Mouse (Mus musculus): ENCODE data around the gene Zfp512b. TPM values are rescaled to one million over a fixed set of nuclear protein-coding genes. Genes with fewer than 3 reads are reported as not detected.

Gene Zfp512b
- total and polyA plus RNA-seq, 3 experiments: 11.0 to 26.8 (median 16.6) TPM

- DNase-seq (ENCODE audit: extremely low read depth): no peak
- Histone ChIP-seq H3K27me3 (replicated peaks) (no peaks in the 10 kb centered on the region), H3K4me1 (ENCODE audit: control insufficient read depth in 1 of 2, insufficient read depth in 2 of 2) (peaks cover 4 to 29% of the 10 kb centered on the region in 2 experiments), H3K36me3 (replicated peaks in 1 of 2; ENCODE audit: control insufficient read depth in 1 of 2, insufficient read depth in 1 of 2, low read length in 1 of 2) (peaks cover 65 to 88% of the 10 kb centered on the region in 2 experiments), H3K4me3 (replicated peaks in 1 of 3; ENCODE audit: low read depth in 2 of 3, low read length in 2 of 3, poor library complexity in 1 of 3) (no peak overlapping the region), H3K4me2 (ENCODE audit: insufficient read depth, low read depth, poor library complexity, severe bottlenecking) (no peak overlapping the region), H3K9ac (ENCODE audit: insufficient read depth, low read depth) (no peak overlapping the region), H3K27ac (ENCODE audit: insufficient read depth, low read depth) (no peak overlapping the region), H3K79me2 (replicated peaks; ENCODE audit: control insufficient read depth, extremely low read depth, insufficient read depth, poor library complexity, severe bottlenecking) (no peaks in the 10 kb centered on the region; the same call in 1 of the 2 replicates), H3K9me3 (replicated peaks; ENCODE audit: low read length) (no peaks in the 10 kb centered on the region)
- TF ChIP-seq TCF12 (IDR thresholded peaks at IDR 0.05; ENCODE audit: low read depth, low read length) (no peak), MXI1 (IDR thresholded peaks at IDR 0.05; ENCODE audit: low read depth, low read length) (no peak), PAX5 (IDR thresholded peaks at IDR 0.05; ENCODE audit: low read length) (no peak), BHLHE40 (IDR thresholded peaks at IDR 0.05; ENCODE audit: low read depth, low read length) (no peak), USF2 (conservative IDR thresholded peaks at IDR 0.05; ENCODE audit: low read depth, low read length) (no peak), USF1 (IDR thresholded peaks at IDR 0.05; ENCODE audit: low read depth, low read length) (no peak), RCOR1 (conservative IDR thresholded peaks at IDR 0.05; ENCODE audit: low read depth, low read length) (no peak), HCFC1 (IDR thresholded peaks at IDR 0.05; ENCODE audit: low read depth, low read length) (no peak), IRF4 (IDR thresholded peaks at IDR 0.05; ENCODE audit: low read depth, low read length) (no peak), ZNF384 (IDR thresholded peaks at IDR 0.05; ENCODE audit: low read depth, low read length) (no peak), MYC (IDR thresholded peaks at IDR 0.05; ENCODE audit: low read depth, low read length) (no peak), ZKSCAN1 (IDR thresholded peaks at IDR 0.05; ENCODE audit: borderline replicate concordance, low read depth, low read length) (no peak), MAX (IDR thresholded peaks at IDR 0.05; ENCODE audit: low read length) (no peak), ZC3H11A (IDR thresholded peaks at IDR 0.05; ENCODE audit: low read depth, low read length) (no peak)
- in situ Hi-C loops (cut with MboI; ENCODE audit: low pct_ligation_motif_present, low pct_unique_long_range_greater_than_20kb, low sequenced_read_pairs): no loop called here
- dilution Hi-C loops (cut with MboI; ENCODE audit: extremely low pct_ligation_motif_present, extremely low pct_unique_long_range_greater_than_20kb, low sequenced_read_pairs): no loop called here
These were observed 42.4 kb downstream of the Zfp512b start for GRCm38 (mm10) chr2:181550233-181550632.

DNA sequence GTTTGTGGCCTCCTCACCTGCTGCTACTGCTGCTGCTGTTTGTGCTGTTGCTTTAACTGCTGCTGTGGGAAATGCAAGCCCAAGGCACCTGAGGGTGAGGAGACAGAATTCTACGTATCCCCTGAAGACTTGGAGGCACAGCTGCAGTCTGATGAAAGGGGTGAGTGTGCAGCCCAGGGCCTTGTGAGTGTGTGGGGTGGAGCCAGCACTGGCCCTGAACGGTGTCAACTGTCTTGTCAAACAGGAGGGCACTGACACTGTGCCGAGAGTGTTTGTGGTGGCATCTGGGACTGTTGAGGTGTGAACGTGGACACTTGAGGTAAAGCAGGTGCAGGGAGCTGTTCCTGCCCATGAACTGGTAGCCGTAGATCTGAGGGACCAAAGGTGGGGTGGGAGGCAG is 43.9 kb downstream of the Zfp512b start:
- Histone ChIP-seq H3K27me3 (replicated peaks) (no peaks in the 10 kb centered on the region), H3K36me3 (replicated peaks in 1 of 2; ENCODE audit: control insufficient read depth in 1 of 2, insufficient read depth in 1 of 2, low read length in 1 of 2) (peaks cover 60 to 86% of the 10 kb centered on the region in 2 experiments), H3K9ac (ENCODE audit: insufficient read depth, low read depth) (no peak overlapping the region), H3K4me2 (ENCODE audit: insufficient read depth, low read depth, poor library complexity, severe bottlenecking) (no peak overlapping the region), H3K4me1 (ENCODE audit: control insufficient read depth in 1 of 2, insufficient read depth in 2 of 2) (peaks cover 4 to 29% of the 10 kb centered on the region in 2 experiments), H3K4me3 (replicated peaks in 1 of 3; ENCODE audit: low read depth in 2 of 3, low read length in 2 of 3, poor library complexity in 1 of 3) (no peak overlapping the region), H3K27ac (ENCODE audit: insufficient read depth, low read depth) (peak overlapping the region; percentile 58), H3K9me3 (replicated peaks; ENCODE audit: low read length) (no peaks in the 10 kb centered on the region), H3K79me2 (replicated peaks; ENCODE audit: control insufficient read depth, extremely low read depth, insufficient read depth, poor library complexity, severe bottlenecking) (peaks cover 15% of the 10 kb centered on the region)
- in situ Hi-C loops (cut with MboI; ENCODE audit: low pct_ligation_motif_present, low pct_unique_long_range_greater_than_20kb, low sequenced_read_pairs): no loop called here
- peak; percentile 45 for DNase-seq (ENCODE audit: extremely low read depth)
- dilution Hi-C loops (cut with MboI; ENCODE audit: extremely low pct_ligation_motif_present, extremely low pct_unique_long_range_greater_than_20kb, low sequenced_read_pairs): no loop called here
- TF ChIP-seq ZNF384 (IDR thresholded peaks at IDR 0.05; ENCODE audit: low read depth, low read length) (no peak), POLR2A (IDR thresholded peaks at IDR 0.05; ENCODE audit: low read depth, low read length) (no peak), SIN3A (IDR thresholded peaks at IDR 0.05; ENCODE audit: low read length) (0 out of 2 replicates have a peak, but pooled peaks have one; percentile 5)

Measured in CH12.LX (cell line).